Mouse (Mus musculus) liver, adult 2 months (tissue): ENCODE results near the gene Polk. TPM values are rescaled to one million over a fixed set of nuclear protein-coding genes. Genes with fewer than 3 reads are reported as not detected.

Experiments
- DNase-seq: peaks from one replicate; pipeline ENCODE4 v3.0.0-alpha.2; 2011; ENCODE audit warnings: low read depth, low spot score; ENCODE audit errors: extremely low read depth
- H3K27ac ChIP-seq: fragments of 200-500 bp; replicated peaks from 2 replicates; pipeline ENCODE4 v1.5.1; 2012; ENCODE audit warnings: low read depth, mild to moderate bottlenecking, control low read depth, inconsistent platforms, low read length; ENCODE audit not compliant: insufficient read depth
- H3K27me3 ChIP-seq: fragments of 200-500 bp; 2 replicates; pipeline ENCODE4 v1.6.1; 2012; ENCODE audit warnings: mild to moderate bottlenecking, moderate library complexity, low read length, inconsistent platforms; ENCODE audit not compliant: control insufficient read depth, insufficient read depth
- H3K36me3 ChIP-seq: fragments of 200-500 bp; 2 replicates; pipeline ENCODE4 v1.6.1; 2012; ENCODE audit warnings: low read length, inconsistent platforms; ENCODE audit not compliant: control insufficient read depth, insufficient read depth
- H3K4me1 ChIP-seq: fragments of 200-500 bp; 2 replicates; pipeline ENCODE4 v1.6.1; 2011; ENCODE audit warnings: low read length; ENCODE audit not compliant: control insufficient read depth, insufficient read depth
- H3K4me3 ChIP-seq: fragments of 200-500 bp; 2 replicates; pipeline ENCODE4 v1.5.1; 2011; ENCODE audit warnings: low read depth, mild to moderate bottlenecking, control low read depth, low read length, moderate library complexity; ENCODE audit not compliant: insufficient read depth
- H3K79me2 ChIP-seq: fragments of 200-500 bp; 2 replicates; pipeline ENCODE4 v1.6.1; 2012; ENCODE audit warnings: inconsistent platforms, mild to moderate bottlenecking, low read length, moderate library complexity; ENCODE audit not compliant: control insufficient read depth, insufficient read depth
- H3K9ac ChIP-seq: fragments of 200-500 bp; 2 replicates; pipeline ENCODE4 v1.6.1; 2012; ENCODE audit warnings: low read depth, mild to moderate bottlenecking, control low read depth, inconsistent platforms, low read length
- CTCF ChIP-seq: fragments of 200-500 bp; IDR thresholded peaks from 2 replicates; pipeline ENCODE4 v1.5.1; 2011; ENCODE audit warnings: low read depth, low read length, control low read depth
- POLR2A ChIP-seq: fragments of 200-500 bp; IDR thresholded peaks from 2 replicates; pipeline ENCODE4 v1.6.1; 2011; ENCODE audit warnings: low read length, control low read depth; ENCODE audit not compliant: insufficient read depth; ENCODE audit errors: extremely low read depth
- WGBS: fragments of 180-500 bp; shearing (Covaris S2); methylation state at CpG from one replicate; pipeline ENCODE4 v1.1.7; 2018; 5-methylcytosine and 5-hydroxymethylcytosine counted together
- polyA plus RNA-seq: library from polyadenylated mRNA; depleted of rRNA; stranded (reverse); fragments of >200 nt; gene quantifications from 2 replicates; pipeline ENCODE4 v1.2.3, GENCODE M21; 2012
- total RNA-seq: library from RNA; depleted of rRNA; stranded (reverse); fragments of >200 nt; gene quantifications from 2 replicates; pipeline ENCODE4 v1.2.3, GENCODE M21; 2014

Gene Polk
- total and polyA plus RNA-seq, 2 experiments = 0.75 to 6.5 TPM

GRCm38 (mm10) chr13:96511893-96512292 is 30.5 kb downstream of the Polk start:
- H3K27ac ChIP-seq = no peak overlapping the region
- H3K4me3 ChIP-seq = no peak overlapping the region
- TF ChIP-seq CTCF (no peak), POLR2A (no peak)
- no peak overlapping the region for H3K9ac ChIP-seq
- 83% methylated on average over 5 of the region's 5 CpGs for WGBS
- H3K79me2 ChIP-seq = no peaks in the 10 kb centered on the region
- no peak for DNase-seq
- H3K4me1 ChIP-seq = no peaks in the 10 kb centered on the region
- no peaks in the 10 kb centered on the region for H3K27me3 ChIP-seq
- H3K36me3 ChIP-seq = peaks cover 8% of the 10 kb centered on the region; the same call in 1 of the 2 replicates

- DNase-seq = no peak
- TF ChIP-seq POLR2A (no peak), CTCF (no peak)
- H3K79me2 ChIP-seq = no peaks in the 10 kb centered on the region
- no peak overlapping the region for H3K27ac ChIP-seq
- no peaks in the 10 kb centered on the region for H3K27me3 ChIP-seq
- H3K9ac ChIP-seq = no peak overlapping the region
- no peaks in the 10 kb centered on the region for H3K4me1 ChIP-seq
- peaks cover 8% of the 10 kb centered on the region; the same call in 1 of the 2 replicates for H3K36me3 ChIP-seq
- WGBS = 55% methylated on average over 1 of the region's 1 CpGs
- H3K4me3 ChIP-seq = no peak overlapping the region
These were observed 31.1 kb downstream of the Polk start for GRCm38 (mm10) chr13:96511262-96511661.

- H3K27ac ChIP-seq = no peak overlapping the region
- no peak overlapping the region for H3K9ac ChIP-seq
- H3K4me3 ChIP-seq = no peak overlapping the region
- H3K36me3 ChIP-seq = peaks cover 8% of the 10 kb centered on the region; the same call in 1 of the 2 replicates
- H3K79me2 ChIP-seq = no peaks in the 10 kb centered on the region
- H3K27me3 ChIP-seq = no peaks in the 10 kb centered on the region
- TF ChIP-seq CTCF (no peak), POLR2A (no peak)
- no peaks in the 10 kb centered on the region for H3K4me1 ChIP-seq
- DNase-seq = no peak
- WGBS = 81% methylated on average over 13 of the region's 13 CpGs
These were observed 31.7 kb downstream of the Polk start for GRCm38 (mm10) chr13:96510635-96511034.

GRCm38 (mm10) chr13:96507541-96507940 is 34.8 kb downstream of the Polk start:
- 93% methylated on average over 4 of the region's 4 CpGs for WGBS
- no peak overlapping the region for H3K27ac ChIP-seq
- H3K9ac ChIP-seq = no peak overlapping the region
- H3K79me2 ChIP-seq = no peaks in the 10 kb centered on the region
- DNase-seq = no peak
- TF ChIP-seq POLR2A = no peak
- no peak for TF ChIP-seq CTCF
- no peak overlapping the region for H3K4me3 ChIP-seq
- no peaks in the 10 kb centered on the region for H3K27me3 ChIP-seq
- 0 out of 2 replicates have a peak, but pooled peaks cover 7% of the 10 kb centered on the region for H3K36me3 ChIP-seq
- no peaks in the 10 kb centered on the region for H3K4me1 ChIP-seq

GRCm38 (mm10) chr13:96506313-96506712 is 36.1 kb downstream of the Polk start:
- DNase-seq = no peak
- H3K36me3 ChIP-seq = 0 out of 2 replicates have a peak, but pooled peaks cover 7% of the 10 kb centered on the region
- H3K27me3 ChIP-seq = no peaks in the 10 kb centered on the region
- H3K9ac ChIP-seq = no peak overlapping the region
- no peak overlapping the region for H3K27ac ChIP-seq
- no peak overlapping the region for H3K4me3 ChIP-seq
- H3K4me1 ChIP-seq = no peaks in the 10 kb centered on the region
- H3K79me2 ChIP-seq = no peaks in the 10 kb centered on the region
- TF ChIP-seq POLR2A (no peak), CTCF (no peak)
- WGBS = 75% methylated on average over 6 of the region's 6 CpGs

- Histone ChIP-seq H3K4me3 (no peak overlapping the region), H3K27ac (no peak overlapping the region), H3K27me3 (no peaks in the 10 kb centered on the region), H3K4me1 (no peaks in the 10 kb centered on the region), H3K79me2 (no peaks in the 10 kb centered on the region), H3K36me3 (0 out of 2 replicates have a peak, but pooled peaks cover 7% of the 10 kb centered on the region), H3K9ac (no peak overlapping the region)
- 51% methylated on average over 4 of the region's 4 CpGs for WGBS
- TF ChIP-seq CTCF (no peak), POLR2A (no peak)
- peak; percentile 24 for DNase-seq
These were observed 36.7 kb downstream of the Polk start for GRCm38 (mm10) chr13:96505661-96506060.
